Mouse (Mus musculus): ENCODE measurements around the gene Ube2e2. TPM values are rescaled to one million over a fixed set of nuclear protein-coding genes. Genes with fewer than 3 reads are reported as not detected.

Gene Ube2e2
- total RNA-seq (2015), result 4.5 and 5.1 TPM in 2 replicates
- 3.7 and 5.6 TPM in 2 replicates for total RNA-seq (2017)

- peak; percentile 39 for ATAC-seq (replicated peaks; ENCODE audit: poor library complexity)
These were observed at the start of gene Ube2e2 for GRCm38 (mm10) chr14:18893947-18894445. Gene Ube2e2, minus strand, starts transcription at chr14:18894267.

DNA sequence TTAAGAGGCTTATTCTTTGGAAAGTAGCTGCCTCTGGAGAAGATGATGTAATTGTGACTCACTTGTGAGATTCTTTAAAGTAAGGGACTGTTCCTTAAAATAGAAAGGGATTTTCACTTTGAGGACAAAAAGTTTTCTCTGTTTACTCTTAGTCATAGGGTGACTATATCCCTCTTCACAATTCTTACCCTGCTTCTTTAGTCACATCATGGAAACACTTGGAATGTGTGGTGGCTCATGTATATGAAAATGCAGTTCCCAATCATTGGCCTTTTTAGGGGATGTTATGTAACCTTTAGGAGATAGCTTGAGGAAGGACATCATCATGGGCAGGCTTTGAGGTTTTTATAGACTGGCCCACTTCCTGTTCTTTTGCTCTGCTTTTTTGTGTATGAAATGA, 46.0 kb upstream of the Ube2e2 start:
- peak; percentile 88 for ATAC-seq (replicated peaks; ENCODE audit: poor library complexity)

DNA sequence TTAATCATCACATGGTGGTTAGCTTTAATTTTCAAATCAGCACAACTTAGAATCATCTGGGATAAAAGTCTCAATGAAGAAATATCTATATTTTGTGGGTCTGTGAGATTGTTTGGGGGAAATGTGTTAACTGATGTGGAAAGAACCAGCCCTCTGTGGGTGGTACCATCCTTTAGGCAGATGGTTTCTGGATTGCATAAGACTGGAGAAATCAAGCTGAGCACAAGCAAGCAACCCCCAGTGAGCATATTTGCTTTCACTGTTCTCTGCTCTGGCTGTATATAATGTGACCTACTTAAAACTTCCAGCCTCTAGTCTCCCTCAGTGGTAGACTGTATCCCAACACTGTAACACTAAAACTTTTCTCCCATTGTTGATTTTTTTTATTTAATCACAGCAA, 9.5 kb upstream of the Ube2e2 start:
- ATAC-seq (replicated peaks; ENCODE audit: poor library complexity), result 0 out of 2 replicates have a peak, but pooled peaks have one; percentile 48

- peak; percentile 85 for ATAC-seq (replicated peaks; ENCODE audit: poor library complexity)
These were observed 733 bp downstream of the Ube2e2 start for GRCm38 (mm10) chr14:18893121-18893946.

DNA sequence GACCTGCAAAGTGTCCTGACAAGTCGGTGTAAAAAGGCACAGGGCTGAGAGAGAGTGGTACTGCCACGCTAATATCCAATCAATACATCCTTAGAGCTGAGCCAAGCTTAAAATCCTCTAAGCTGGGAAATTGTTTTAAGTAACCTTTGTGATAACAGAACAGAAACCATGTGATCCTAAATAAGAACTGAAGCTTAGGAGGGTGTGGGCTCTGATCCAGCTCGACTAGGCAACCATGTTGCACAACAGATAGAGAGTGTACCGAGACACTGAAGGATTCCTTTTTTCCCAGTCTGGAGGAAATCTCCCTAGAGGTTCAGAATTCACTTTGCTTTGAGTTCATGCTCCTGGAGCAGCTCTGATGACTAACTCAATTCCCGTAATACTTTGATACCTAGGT, 4.5 kb downstream of the Ube2e2 start:
- no peak for ATAC-seq (replicated peaks; ENCODE audit: poor library complexity)

DNA sequence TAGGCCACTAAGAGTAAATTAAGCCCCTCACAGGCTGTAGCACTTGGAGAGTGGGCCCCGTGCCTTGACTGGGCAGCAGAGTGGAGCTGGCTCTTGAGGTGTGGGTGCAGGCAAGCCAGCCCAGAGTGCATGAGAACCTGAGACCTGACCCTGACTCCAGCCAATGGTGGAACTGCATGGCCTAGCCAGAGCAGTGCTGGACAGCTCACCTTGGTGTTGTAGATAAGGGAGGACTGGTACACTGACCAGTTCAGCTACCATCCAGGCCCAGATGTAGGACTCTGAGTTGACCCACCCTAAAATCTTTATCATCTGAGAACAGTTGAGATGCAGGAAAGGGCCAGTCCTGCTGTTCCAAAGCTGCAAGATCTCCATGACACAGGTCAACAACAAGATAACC, 11.6 kb downstream of the Ube2e2 start:
- no peak for ATAC-seq (replicated peaks; ENCODE audit: poor library complexity)

DNA sequence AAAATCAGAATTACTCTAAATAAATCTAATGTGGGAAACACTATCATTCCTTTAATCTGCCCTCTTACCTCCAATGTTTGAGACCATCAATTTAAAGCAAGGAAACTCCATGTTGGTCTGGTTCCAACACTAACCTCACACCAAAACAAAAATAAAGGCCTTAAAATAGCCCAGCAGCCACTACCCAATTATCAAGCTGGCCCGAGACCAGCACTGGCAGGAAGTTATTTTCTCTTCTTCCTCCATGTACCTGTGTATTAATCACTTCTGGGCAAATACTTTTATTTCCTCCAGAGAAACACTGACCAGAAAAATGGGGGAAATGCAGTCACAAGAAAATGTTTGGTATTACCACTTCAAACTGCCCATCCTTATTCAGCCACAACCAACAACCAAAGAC, 23.4 kb downstream of the Ube2e2 start:
- no peak for ATAC-seq (replicated peaks; ENCODE audit: poor library complexity)

- no peak for ATAC-seq (replicated peaks; ENCODE audit: poor library complexity)
These were observed 65.4 kb downstream of the Ube2e2 start for GRCm38 (mm10) chr14:18828661-18829060.

DNA sequence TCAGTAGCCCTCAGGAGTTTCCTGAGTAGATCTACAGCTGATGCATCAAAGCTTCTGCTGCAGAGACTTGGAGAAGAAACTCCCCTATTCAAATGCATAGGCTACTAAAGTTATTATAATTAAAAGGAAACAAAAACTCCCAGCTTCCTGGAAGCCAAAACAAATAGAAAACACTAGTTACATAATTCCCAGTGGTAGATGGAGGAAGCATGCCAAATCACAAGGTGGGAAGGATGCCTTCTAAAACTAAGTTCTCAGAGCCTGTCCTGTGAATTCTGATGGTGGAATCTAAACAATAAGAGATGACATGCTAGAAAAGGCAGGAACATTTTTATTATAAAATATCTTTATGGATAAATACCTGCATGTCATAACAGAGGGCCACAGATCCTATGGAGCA, 67.3 kb downstream of the Ube2e2 start:
- ATAC-seq (replicated peaks; ENCODE audit: poor library complexity), result no peak

- no peak for ATAC-seq (replicated peaks; ENCODE audit: poor library complexity)
These were observed 73.4 kb downstream of the Ube2e2 start for GRCm38 (mm10) chr14:18820713-18821112.

- ATAC-seq (replicated peaks; ENCODE audit: poor library complexity), result no peak
These were observed 97.2 kb downstream of the Ube2e2 start for GRCm38 (mm10) chr14:18796857-18797256.

DNA sequence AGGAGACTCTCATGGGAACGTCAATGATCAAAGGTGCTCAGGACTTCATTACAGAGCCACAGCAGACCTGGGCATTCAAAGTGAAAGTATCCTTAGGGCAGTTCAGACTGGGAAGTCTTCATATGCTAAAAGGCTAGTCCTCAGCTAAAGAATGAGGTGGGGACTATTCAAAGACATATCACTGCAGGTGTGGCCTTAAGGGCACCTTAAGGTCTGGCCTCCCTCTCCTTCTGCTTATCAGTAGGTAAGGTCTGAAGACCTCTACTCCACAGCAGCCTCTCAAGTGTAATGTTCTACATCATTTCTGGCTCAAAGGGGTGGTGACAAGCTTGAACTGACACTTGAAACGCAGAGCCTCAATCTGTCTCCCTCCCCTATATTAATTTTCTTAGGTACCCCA, 98.3 kb downstream of the Ube2e2 start:
- no peak for ATAC-seq (replicated peaks; ENCODE audit: poor library complexity)

DNA sequence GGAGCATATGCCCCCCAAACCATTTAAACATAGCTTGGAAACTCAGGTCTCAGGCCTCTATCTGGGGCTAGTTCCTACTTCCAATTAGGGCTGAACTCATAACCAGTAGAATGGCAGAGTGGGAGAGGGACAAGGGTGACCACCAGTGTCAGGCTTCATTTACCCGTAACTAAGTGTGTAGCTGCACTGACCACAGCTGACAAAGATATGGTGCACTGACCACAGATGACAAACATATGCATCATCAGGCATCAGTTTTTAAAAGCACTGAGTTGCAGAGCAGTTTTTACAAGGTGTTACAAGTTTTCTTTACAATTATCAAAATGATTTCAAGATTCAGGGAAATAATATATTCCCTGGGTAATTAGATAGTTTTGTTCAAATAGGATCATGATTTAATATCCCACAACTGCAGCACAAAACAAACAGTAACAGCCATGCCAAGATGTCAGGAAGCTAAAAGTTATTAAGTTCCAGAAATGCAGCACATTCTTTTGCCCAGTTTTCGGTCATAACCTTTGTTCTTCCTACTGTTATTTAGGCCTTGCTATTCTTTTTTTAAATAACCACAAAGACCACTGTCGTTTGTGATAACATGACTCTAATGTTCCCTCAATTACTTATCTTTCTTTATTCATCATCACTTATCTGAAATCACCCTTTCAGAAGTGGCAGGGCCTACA, 114.9 kb downstream of the Ube2e2 start:
- no peak for ATAC-seq (replicated peaks; ENCODE audit: poor library complexity)

- no peak for ATAC-seq (replicated peaks; ENCODE audit: poor library complexity)
These were observed 115.8 kb downstream of the Ube2e2 start for GRCm38 (mm10) chr14:18778241-18778640.

- ATAC-seq (replicated peaks; ENCODE audit: poor library complexity), result no peak
These were observed 117.9 kb downstream of the Ube2e2 start for GRCm38 (mm10) chr14:18776132-18776531.

DNA sequence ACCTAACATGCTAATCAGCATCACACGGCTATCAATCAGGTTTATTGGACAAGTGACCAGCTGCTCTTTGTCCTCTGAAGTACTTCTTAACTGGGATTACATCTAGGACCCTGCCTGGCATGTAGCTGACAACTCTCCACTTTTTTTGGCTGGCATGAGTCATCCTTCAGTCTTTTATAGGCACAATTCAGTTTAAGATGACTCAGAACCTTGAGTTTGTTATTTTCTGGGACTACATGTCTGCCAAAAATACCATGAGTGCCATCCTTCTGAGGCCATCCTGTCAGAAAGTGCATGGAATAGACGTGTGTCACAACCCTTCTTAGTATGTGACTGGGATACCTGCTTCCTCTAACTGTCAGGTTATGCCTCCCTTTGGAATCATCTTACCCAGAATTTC, 120.3 kb downstream of the Ube2e2 start:
- ATAC-seq (replicated peaks; ENCODE audit: poor library complexity), result no peak

DNA sequence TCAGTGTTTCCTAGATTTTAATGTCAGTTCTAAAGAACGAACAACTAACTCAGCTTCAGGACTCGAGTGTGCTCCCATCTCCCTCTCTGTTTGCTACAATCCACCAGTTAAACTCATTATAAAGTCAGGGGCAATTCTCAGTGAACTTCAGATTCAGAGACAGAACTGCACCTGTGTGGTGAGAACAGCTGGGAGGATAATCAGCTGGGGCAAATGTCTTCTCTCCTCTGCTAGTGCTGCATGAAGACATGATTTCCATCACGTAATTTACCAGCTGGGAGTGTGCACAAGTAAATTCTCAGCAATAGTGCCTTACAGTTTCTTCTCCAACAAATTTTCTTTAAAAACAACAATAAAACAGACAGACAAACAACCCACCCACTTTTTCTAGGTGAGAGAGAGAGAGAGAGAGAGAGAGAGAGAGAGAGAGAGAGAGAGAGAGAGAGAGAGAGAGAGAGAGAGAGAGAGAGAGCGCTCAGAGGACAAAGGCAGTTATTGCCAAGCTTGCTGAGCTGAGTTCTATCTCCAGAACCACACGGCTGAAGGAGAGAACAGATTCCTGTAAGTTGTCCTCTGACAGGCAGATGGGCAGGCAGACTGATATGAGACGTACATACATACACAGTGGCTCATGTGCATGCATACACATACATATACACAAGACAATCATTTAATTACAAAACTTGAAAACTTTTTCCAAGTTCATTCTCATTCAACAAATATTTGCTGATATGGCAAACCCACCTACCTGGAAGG, 134.3 kb downstream of the Ube2e2 start:
- ATAC-seq (replicated peaks; ENCODE audit: poor library complexity), result no peak

DNA sequence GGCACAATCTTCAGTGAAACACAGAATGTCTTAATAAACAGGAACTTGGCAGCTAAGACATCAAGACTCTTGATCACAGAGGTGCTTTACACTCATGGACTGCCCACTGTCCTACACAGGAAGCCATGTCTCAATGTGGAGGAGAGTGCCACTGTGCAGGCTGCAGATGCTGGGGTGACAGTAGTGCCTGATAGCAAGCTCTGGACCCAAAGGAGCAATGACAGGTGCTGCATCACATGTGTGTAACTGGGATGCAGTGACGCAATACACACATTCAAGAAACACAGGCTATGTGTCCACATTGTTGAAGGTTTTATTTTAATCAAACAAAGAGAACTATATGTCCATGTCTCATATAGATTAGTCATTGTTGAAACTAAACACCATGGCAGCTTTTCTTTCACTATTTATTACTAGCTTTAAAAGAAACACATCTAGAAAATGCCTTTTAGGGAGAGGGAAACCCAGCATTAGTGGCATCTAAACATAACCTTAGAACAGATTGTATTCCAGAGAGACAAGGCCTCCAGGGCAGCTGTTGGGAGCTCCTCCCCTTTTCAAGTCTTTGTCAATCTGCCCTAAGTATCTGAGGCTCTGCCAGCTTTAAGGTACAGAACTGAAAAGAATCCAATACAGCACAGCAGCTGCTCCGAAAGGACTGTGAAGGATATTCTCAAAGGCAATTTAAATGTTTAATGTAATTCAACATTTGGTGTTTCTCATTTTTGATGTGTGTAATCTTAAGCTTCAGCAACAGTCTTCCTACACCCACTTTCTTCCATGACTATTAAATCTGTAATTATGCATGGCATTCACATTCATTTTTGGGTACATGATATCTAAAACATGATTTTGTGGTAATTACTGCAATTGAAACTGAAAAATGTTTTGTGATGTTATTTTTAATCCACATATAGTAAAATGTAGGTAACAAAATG, 135.2 kb downstream of the Ube2e2 start:
- no peak for ATAC-seq (replicated peaks; ENCODE audit: poor library complexity)

DNA sequence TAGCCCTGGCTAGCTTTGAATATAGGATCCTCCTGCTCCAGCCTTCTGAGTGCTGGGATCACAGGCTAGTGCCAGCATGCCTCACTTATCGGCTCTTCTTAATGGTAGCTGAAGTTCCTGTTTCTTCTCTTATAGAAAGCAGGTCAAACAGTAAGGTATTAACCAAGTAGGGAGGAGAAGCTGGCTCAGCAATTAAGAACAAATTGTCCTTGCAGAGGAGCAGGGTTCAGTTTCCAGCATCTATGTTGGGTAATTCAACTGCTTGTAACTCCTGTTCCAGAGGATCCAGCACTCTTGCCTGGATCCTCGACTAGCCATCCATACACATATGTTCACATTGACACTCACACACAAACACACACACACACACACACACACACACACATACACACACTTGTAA, 136.1 kb downstream of the Ube2e2 start:
- no peak for ATAC-seq (replicated peaks; ENCODE audit: poor library complexity)

- no peak for ATAC-seq (replicated peaks; ENCODE audit: poor library complexity)
These were observed 138.7 kb downstream of the Ube2e2 start for GRCm38 (mm10) chr14:18755410-18755809.

All from megakaryocyte progenitor cell, adult 5-6 weeks (primary cell).